In the genomic region with DNA sequence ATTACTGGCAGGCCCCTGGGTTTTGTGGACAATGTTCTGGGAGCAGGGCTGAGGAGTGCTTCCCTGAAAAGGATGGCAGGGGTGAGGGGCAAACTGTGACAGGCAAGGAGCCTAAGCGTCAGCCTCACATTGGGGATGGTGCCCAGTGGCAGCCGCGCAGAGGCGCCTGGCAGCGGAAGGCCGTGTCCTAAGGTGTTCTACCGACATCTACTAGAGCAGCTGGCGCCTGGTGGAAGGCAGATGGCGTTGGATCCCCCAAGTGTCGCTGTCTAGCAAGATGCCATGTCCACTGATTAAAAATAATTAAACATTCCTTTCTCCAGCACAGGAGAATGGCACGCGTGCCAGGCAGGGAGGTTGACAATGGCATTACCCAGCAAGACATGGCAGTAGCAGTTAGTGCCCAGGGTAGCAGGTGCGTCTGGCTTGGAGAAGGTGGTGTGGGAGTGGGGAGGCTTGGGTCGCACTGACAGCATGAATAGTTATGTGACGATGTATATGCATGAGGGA, we compare ENCODE assay signal across 9 mouse cellular contexts.
A peak's percentile ranks its signal among the peaks of the same experiment; 100 is the strongest.
DNase-seq lines count a peak whose midpoint lies in the region; ATAC-seq and TF ChIP-seq lines count a peak whose summit lies in the region.
"Had no signal": no experiment of that assay in that cellular context is flagged by ENCODE, and none has a peak within 500 bp of the region (broad histone marks: within the 10 kb centered on the region; RNA-seq: fewer than 3 reads in every experiment).

No protein-coding gene starts in this region.

- peaks cover 15% of the 10 kb centered on the region; the same call in 1 of the 2 replicates for H3K27me3 ChIP-seq in heart, embryonic 10.5 days (ENCODE audit: insufficient read depth, poor library complexity, severe bottlenecking)
- no peaks in the 10 kb centered on the region for H3K27me3 ChIP-seq in lung, embryonic 16.5 days (ENCODE audit: control insufficient read depth, insufficient read depth, low read depth, low read length)
- H3K27me3 ChIP-seq in heart, postnatal 0 days (ENCODE audit: control insufficient read depth, insufficient read depth, low read length) = no peaks in the 10 kb centered on the region
- H3K27me3 ChIP-seq in midbrain, embryonic 16.5 days (ENCODE audit: control insufficient read depth, insufficient read depth, low read depth, low read length) = no peaks in the 10 kb centered on the region

- H3K4me2 ChIP-seq in lung, embryonic 16.5 days (ENCODE audit: low read depth, low read length) = peak overlapping the region; percentile 40
- peak overlapping the region; percentile 45 for H3K4me2 ChIP-seq in heart, postnatal 0 days (ENCODE audit: low read depth, low read length)
- H3K4me2 ChIP-seq in midbrain, embryonic 16.5 days (ENCODE audit: low read length) = peak overlapping the region; percentile 39

- H3K4me3 ChIP-seq in heart, embryonic 10.5 days = peak overlapping the region; percentile 56
- no peak overlapping the region for H3K4me3 ChIP-seq in lung, embryonic 16.5 days (ENCODE audit: low read length)
- no peak overlapping the region for H3K4me3 ChIP-seq in lung, adult 2 months (replicated peaks; ENCODE audit: extremely low read depth, low read depth, low read length)
- no peak overlapping the region; the same call in 1 of the 2 replicates for H3K4me3 ChIP-seq in heart, postnatal 0 days (ENCODE audit: low read depth, low read length)
- H3K4me3 ChIP-seq in midbrain, embryonic 16.5 days (ENCODE audit: low read depth, low read length) = no peak overlapping the region

- no peak overlapping the region for H3K9ac ChIP-seq in lung, embryonic 16.5 days (ENCODE audit: low read length)
- no peak overlapping the region for H3K9ac ChIP-seq in heart, postnatal 0 days (replicated peaks; ENCODE audit: low read depth, low read length)
- no peak overlapping the region; the same call in 1 of the 2 replicates for H3K9ac ChIP-seq in midbrain, embryonic 16.5 days (ENCODE audit: low read depth, low read length)

- no peak for TF ChIP-seq CTCF in lung, adult 2 months (IDR thresholded peaks at IDR 0.05; ENCODE audit: insufficient read depth, low read length)
- TF ChIP-seq CTCF in heart, postnatal 0 days (IDR thresholded peaks at IDR 0.05; ENCODE audit: low read depth) = no peak

- peaks cover 17% of the 10 kb centered on the region for H3K4me1 ChIP-seq in heart, embryonic 10.5 days
- H3K4me1 ChIP-seq in lung, embryonic 16.5 days (replicated peaks; ENCODE audit: control insufficient read depth, insufficient read depth, low read length) = peaks cover 11% of the 10 kb centered on the region
- no peaks in the 10 kb centered on the region; the same call in 1 of the 2 replicates for H3K4me1 ChIP-seq in lung, adult 2 months (ENCODE audit: control insufficient read depth, insufficient read depth, low read length)
- peaks cover 6% of the 10 kb centered on the region; the same call in 1 of the 2 replicates for H3K4me1 ChIP-seq in heart, postnatal 0 days (ENCODE audit: control insufficient read depth, insufficient read depth)
- H3K4me1 ChIP-seq in midbrain, embryonic 16.5 days (ENCODE audit: control insufficient read depth, insufficient read depth, low read length) = peaks cover 20% of the 10 kb centered on the region; the same call in 1 of the 2 replicates

- ATAC-seq in lung, embryonic 16.5 days (ENCODE audit: low read depth) = no peak
- peak; percentile 20; the same call in 1 of the 2 replicates for ATAC-seq in heart, postnatal 0 days (ENCODE audit: insufficient read depth, low read depth)
- ATAC-seq in midbrain, embryonic 16.5 days = peak; percentile 76

- no peak for DNase-seq in heart, embryonic 10.5 days (ENCODE audit: low spot score)
- DNase-seq in heart, adult 8-10 months (ENCODE audit: low spot score) = no peak
- no peak for DNase-seq in lung, adult 2 months
- DNase-seq in heart, postnatal 0 days (ENCODE audit: low spot score) = no peak
- no peak for DNase-seq in spleen, postnatal 14 days (ENCODE audit: low spot score in 2 of 2)
- DNase-seq in kidney, adult 8-10 months = no peak

- no peaks in the 10 kb centered on the region for H3K36me3 ChIP-seq in heart, embryonic 10.5 days
- H3K36me3 ChIP-seq in lung, embryonic 16.5 days (ENCODE audit: control insufficient read depth, insufficient read depth, low read length) = no peaks in the 10 kb centered on the region
- no peaks in the 10 kb centered on the region for H3K36me3 ChIP-seq in heart, postnatal 0 days (replicated peaks; ENCODE audit: control insufficient read depth, insufficient read depth, low read length)
- H3K36me3 ChIP-seq in midbrain, embryonic 16.5 days (ENCODE audit: control insufficient read depth, insufficient read depth, low read length) = no peaks in the 10 kb centered on the region

- peak overlapping the region; percentile 70; the same call in 1 of the 2 replicates for H3K27ac ChIP-seq in heart, embryonic 10.5 days
- no peak overlapping the region for H3K27ac ChIP-seq in lung, embryonic 16.5 days (ENCODE audit: low read length)
- H3K27ac ChIP-seq in heart, postnatal 0 days (ENCODE audit: low read depth) = no peak overlapping the region
- no peak overlapping the region; the same call in 1 of the 2 replicates for H3K27ac ChIP-seq in midbrain, embryonic 16.5 days (ENCODE audit: low read length)
- H3K27ac ChIP-seq: macrophage had no signal

- H3K9me3 ChIP-seq in heart, embryonic 10.5 days = no peaks in the 10 kb centered on the region
- H3K9me3 ChIP-seq in lung, embryonic 16.5 days (ENCODE audit: control insufficient read depth, low read length) = no peaks in the 10 kb centered on the region
- no peaks in the 10 kb centered on the region for H3K9me3 ChIP-seq in heart, postnatal 0 days (replicated peaks; ENCODE audit: control insufficient read depth, low read length)
- H3K9me3 ChIP-seq in midbrain, embryonic 16.5 days (replicated peaks; ENCODE audit: control insufficient read depth, low read length, poor library complexity, severe bottlenecking) = no peaks in the 10 kb centered on the region

- 33% methylated on average over 15 of the region's 15 CpGs for WGBS in heart, embryonic 10.5 days
- 32% methylated on average over 15 of the region's 15 CpGs for WGBS in lung, embryonic 16.5 days
- 60% methylated on average over 15 of the region's 15 CpGs for WGBS in lung, adult 2 months
- 38% methylated on average over 15 of the region's 15 CpGs for WGBS in heart, postnatal 0 days
- WGBS in midbrain, embryonic 16.5 days = 9% methylated on average over 15 of the region's 15 CpGs

- no peak for TF ChIP-seq EP300 in heart, postnatal 0 days (IDR thresholded peaks at IDR 0.05; ENCODE audit: low read depth)

- no peak for TF ChIP-seq POLR2A in lung, adult 2 months (IDR thresholded peaks at IDR 0.05; ENCODE audit: borderline replicate concordance, extremely low read depth, low read depth, low read length)
